Mouse (Mus musculus) olfactory bulb, adult 2 months (tissue): Measurements from ENCODE around the gene Gm47995. TPM values are rescaled to one million over a fixed set of nuclear protein-coding genes. Genes with fewer than 3 reads are reported as not detected.

Source experiments
- H3K27ac ChIP-seq: fragments of 200-500 bp; 2 replicates; pipeline ENCODE4 v1.5.1; 2012; ENCODE audit warnings: low read depth, low read length; ENCODE audit not compliant: insufficient read depth
- H3K4me1 ChIP-seq: fragments of 200-500 bp; 2 replicates; pipeline ENCODE4 v1.6.1; 2012; ENCODE audit warnings: low read length; ENCODE audit not compliant: control insufficient read depth, insufficient read depth
- H3K4me3 ChIP-seq: fragments of 200-500 bp; 2 replicates; pipeline ENCODE4 v1.5.1; 2012; ENCODE audit warnings: mild to moderate bottlenecking, low read depth, low read length, moderate library complexity; ENCODE audit not compliant: insufficient read depth
- CTCF ChIP-seq: fragments of 200-500 bp; IDR thresholded peaks from 2 replicates; pipeline ENCODE4 v1.5.1; 2012; ENCODE audit warnings: low read depth, mild to moderate bottlenecking, low read length, moderate library complexity; ENCODE audit not compliant: insufficient read depth
- POLR2A ChIP-seq: fragments of 200-500 bp; IDR thresholded peaks from 2 replicates; pipeline ENCODE4 v1.6.1; 2012; ENCODE audit warnings: mild to moderate bottlenecking, low read depth, low read length, moderate library complexity; ENCODE audit not compliant: insufficient read depth
- WGBS: fragments of 180-500 bp; shearing (Covaris S2); methylation state at CpG from one replicate; pipeline ENCODE4 v1.1.7; 2018; 5-methylcytosine and 5-hydroxymethylcytosine counted together
- polyA plus RNA-seq: library from polyadenylated mRNA; stranded (reverse); fragments of >200 nt; gene quantifications from 2 replicates; pipeline ENCODE4 v1.2.4, GENCODE M21; 2012; ENCODE audit warnings: low replicate concordance; ENCODE audit not compliant: missing spikeins, insufficient read depth, insufficient read length

The Gm47995 gene
- polyA plus RNA-seq, 1 experiment, result not detected

- TF ChIP-seq POLR2A, result no peak
- no peak for TF ChIP-seq CTCF
- Histone ChIP-seq H3K27ac (no peak overlapping the region), H3K4me3 (no peak overlapping the region), H3K4me1 (no peaks in the 10 kb centered on the region)
- 80% methylated on average over 1 of the region's 1 CpGs for WGBS
Observed at GRCm38 (mm10) chr1:151228320-151228989, 30.2 kb downstream of the Gm47995 start.

- Histone ChIP-seq H3K27ac (no peak overlapping the region), H3K4me3 (no peak overlapping the region), H3K4me1 (no peaks in the 10 kb centered on the region)
- 92% methylated on average over 3 of the region's 3 CpGs for whole genome bisulfite sequencing
- no peak for TF ChIP-seq CTCF
Observed at GRCm38 (mm10) chr1:151232346-151232745, 34.1 kb downstream of the Gm47995 start.

GRCm38 (mm10) chr1:151233756-151234155, 35.5 kb downstream of the Gm47995 start:
- no peak for TF ChIP-seq CTCF
- TF ChIP-seq POLR2A, result no peak
- 87% methylated on average over 3 of the region's 3 CpGs for WGBS

GRCm38 (mm10) chr1:151235574-151235973, 37.3 kb downstream of the Gm47995 start:
- TF ChIP-seq CTCF (no peak), POLR2A (no peak)
- WGBS, result 49% methylated on average over 2 of the region's 2 CpGs
- Histone ChIP-seq H3K4me3 (no peak overlapping the region), H3K27ac (no peak overlapping the region), H3K4me1 (no peaks in the 10 kb centered on the region)

More at GRCm38 (mm10) chr1:151233756-151234155, 35.5 kb downstream of the Gm47995 start:
- H3K27ac ChIP-seq, result no peak overlapping the region
- H3K4me1 ChIP-seq, result no peaks in the 10 kb centered on the region
- H3K4me3 ChIP-seq, result no peak overlapping the region

GRCm38 (mm10) chr1:151236141-151236930, 38.1 kb downstream of the Gm47995 start:
- Histone ChIP-seq H3K4me1 (no peaks in the 10 kb centered on the region), H3K4me3 (no peak overlapping the region), H3K27ac (no peak overlapping the region)
- TF ChIP-seq POLR2A (no peak), CTCF (no peak)
- 24% methylated on average over 13 of the region's 13 CpGs for WGBS

- no peak overlapping the region for H3K27ac ChIP-seq
- WGBS, result 95% methylated on average over 3 of the region's 3 CpGs
- no peaks in the 10 kb centered on the region for H3K4me1 ChIP-seq
- no peak for TF ChIP-seq POLR2A
- TF ChIP-seq CTCF, result no peak
- H3K4me3 ChIP-seq, result no peak overlapping the region
Observed at GRCm38 (mm10) chr1:151237780-151238179, 39.5 kb downstream of the Gm47995 start.

- TF ChIP-seq POLR2A (no peak), CTCF (no peak)
- H3K4me3 ChIP-seq, result no peak overlapping the region
- 76% methylated on average over 4 of the region's 4 CpGs for WGBS
- H3K27ac ChIP-seq, result no peak overlapping the region
- H3K4me1 ChIP-seq, result no peaks in the 10 kb centered on the region
Observed at GRCm38 (mm10) chr1:151243332-151243731, 45.1 kb downstream of the Gm47995 start.

- WGBS, result 88% methylated on average over 5 of the region's 5 CpGs
- Histone ChIP-seq H3K4me3 (no peak overlapping the region), H3K4me1 (no peaks in the 10 kb centered on the region), H3K27ac (no peak overlapping the region)
- TF ChIP-seq POLR2A (no peak), CTCF (no peak)
Observed at GRCm38 (mm10) chr1:151244013-151244412, 45.8 kb downstream of the Gm47995 start.

- no peak overlapping the region for H3K4me3 ChIP-seq
- no peaks in the 10 kb centered on the region for H3K4me1 ChIP-seq
- TF ChIP-seq POLR2A, result no peak
- no peak for TF ChIP-seq CTCF
- no peak overlapping the region for H3K27ac ChIP-seq
- 98% methylated on average over 4 of the region's 4 CpGs for WGBS
Observed at GRCm38 (mm10) chr1:151244761-151245160, 46.5 kb downstream of the Gm47995 start.
